Mouse (Mus musculus) olfactory bulb, adult 2 months (tissue): Measurements from ENCODE around the gene Morn3.

Experiments used
- CTCF ChIP-seq: fragments of 200-500 bp; IDR thresholded peaks from 2 replicates; pipeline ENCODE4 v1.5.1; 2012; ENCODE audit warnings: low read depth, mild to moderate bottlenecking, low read length, moderate library complexity; ENCODE audit not compliant: insufficient read depth
- POLR2A ChIP-seq: fragments of 200-500 bp; IDR thresholded peaks from 2 replicates; pipeline ENCODE4 v1.6.1; 2012; ENCODE audit warnings: mild to moderate bottlenecking, low read depth, low read length, moderate library complexity; ENCODE audit not compliant: insufficient read depth

DNA sequence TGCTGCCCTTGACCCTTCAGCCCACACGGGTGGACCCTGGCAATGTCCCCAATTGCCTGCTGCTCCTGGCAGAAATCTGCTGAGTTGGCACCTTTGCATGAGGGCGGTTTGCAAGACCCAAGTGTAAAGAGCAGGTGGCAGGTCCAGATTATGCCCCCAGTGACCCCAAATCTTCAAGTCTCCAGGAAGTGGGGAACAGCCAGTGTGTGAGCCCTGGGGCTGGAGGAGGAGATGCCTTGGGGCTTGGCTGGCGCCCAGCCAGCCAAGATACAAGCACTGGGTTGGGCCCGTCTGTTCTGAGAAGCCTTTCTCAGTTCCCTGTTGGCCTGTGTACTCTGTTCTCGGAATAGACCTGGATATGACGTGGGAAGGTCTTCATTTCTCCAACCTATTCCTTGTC lies 19.4 kb downstream of the Morn3 start:
- TF ChIP-seq POLR2A (no peak), CTCF (no peak)
